Mouse (Mus musculus): ENCODE measurements around the gene Stk10. TPM values are rescaled to one million over a fixed set of nuclear protein-coding genes. Genes with fewer than 3 reads are reported as not detected.

The Stk10 gene
- polyA plus RNA-seq, 1 experiment from 2014 or later = 2.4 TPM

- no peak for DNase-seq (ENCODE audit: low spot score)
- H3K9me3 ChIP-seq (ENCODE audit: control insufficient read depth, low read length) = no peaks in the 10 kb centered on the region
- no peak overlapping the region for H3K27ac ChIP-seq (ENCODE audit: low read depth, low read length)
- H3K27me3 ChIP-seq (ENCODE audit: control insufficient read depth, insufficient read depth, low read length) = no peaks in the 10 kb centered on the region
- 82% methylated on average over 6 of the region's 6 CpGs for WGBS
- no peak for ATAC-seq (ENCODE audit: insufficient read depth, low FRiP score, low TSS enrichment)
- no peak overlapping the region for H3K9ac ChIP-seq (ENCODE audit: low read length)
- H3K36me3 ChIP-seq (ENCODE audit: control insufficient read depth, insufficient read depth, low read length) = no peaks in the 10 kb centered on the region
- peaks cover 7% of the 10 kb centered on the region; the same call in 1 of the 2 replicates for H3K4me1 ChIP-seq (ENCODE audit: control insufficient read depth, insufficient read depth, low read length)
- H3K4me3 ChIP-seq (ENCODE audit: low read depth, low read length) = no peak overlapping the region
- H3K4me2 ChIP-seq (ENCODE audit: low read depth) = no peak overlapping the region
Observed at GRCm38 (mm10) chr11:32627900-32628299, 94.8 kb downstream of the Stk10 start.

GRCm38 (mm10) chr11:32629713-32630211 is 96.7 kb downstream of the Stk10 start:
- Histone ChIP-seq H3K4me1 (ENCODE audit: control insufficient read depth, insufficient read depth, low read length) (no peaks in the 10 kb centered on the region), H3K27ac (ENCODE audit: low read depth, low read length) (no peak overlapping the region), H3K36me3 (ENCODE audit: control insufficient read depth, insufficient read depth, low read length) (no peaks in the 10 kb centered on the region), H3K9me3 (ENCODE audit: control insufficient read depth, low read length) (no peaks in the 10 kb centered on the region), H3K4me2 (ENCODE audit: low read depth) (no peak overlapping the region), H3K9ac (ENCODE audit: low read length) (no peak overlapping the region), H3K27me3 (ENCODE audit: control insufficient read depth, insufficient read depth, low read length) (no peaks in the 10 kb centered on the region), H3K4me3 (ENCODE audit: low read depth, low read length) (no peak overlapping the region)
- DNase-seq (ENCODE audit: low spot score) (no peak), ATAC-seq (ENCODE audit: insufficient read depth, low FRiP score, low TSS enrichment) (no peak)
- 83% methylated on average over 4 of the region's 4 CpGs for WGBS

GRCm38 (mm10) chr11:32632671-32633070 is 99.6 kb downstream of the Stk10 start:
- no peaks in the 10 kb centered on the region for H3K36me3 ChIP-seq (ENCODE audit: control insufficient read depth, insufficient read depth, low read length)
- no peak overlapping the region for H3K4me3 ChIP-seq (ENCODE audit: low read depth, low read length)
- H3K27me3 ChIP-seq (ENCODE audit: control insufficient read depth, insufficient read depth, low read length) = no peaks in the 10 kb centered on the region
- H3K4me1 ChIP-seq (ENCODE audit: control insufficient read depth, insufficient read depth, low read length) = no peaks in the 10 kb centered on the region
- no peak for ATAC-seq (ENCODE audit: insufficient read depth, low FRiP score, low TSS enrichment)
- no peak overlapping the region for H3K9ac ChIP-seq (ENCODE audit: low read length)
- no peaks in the 10 kb centered on the region for H3K9me3 ChIP-seq (ENCODE audit: control insufficient read depth, low read length)
- no peak overlapping the region for H3K27ac ChIP-seq (ENCODE audit: low read depth, low read length)
- WGBS = 97% methylated on average over 5 of the region's 5 CpGs
- DNase-seq (ENCODE audit: low spot score) = no peak
- no peak overlapping the region for H3K4me2 ChIP-seq (ENCODE audit: low read depth)

- Histone ChIP-seq H3K9ac (ENCODE audit: low read length) (no peak overlapping the region), H3K36me3 (ENCODE audit: control insufficient read depth, insufficient read depth, low read length) (no peaks in the 10 kb centered on the region), H3K27ac (ENCODE audit: low read depth, low read length) (no peak overlapping the region), H3K4me2 (ENCODE audit: low read depth) (no peak overlapping the region), H3K4me1 (ENCODE audit: control insufficient read depth, insufficient read depth, low read length) (no peaks in the 10 kb centered on the region), H3K4me3 (ENCODE audit: low read depth, low read length) (no peak overlapping the region), H3K27me3 (ENCODE audit: control insufficient read depth, insufficient read depth, low read length) (no peaks in the 10 kb centered on the region), H3K9me3 (ENCODE audit: control insufficient read depth, low read length) (no peaks in the 10 kb centered on the region)
- 67% methylated on average over 3 of the region's 3 CpGs for WGBS
- ATAC-seq (ENCODE audit: insufficient read depth, low FRiP score, low TSS enrichment) (no peak), DNase-seq (ENCODE audit: low spot score) (no peak)
Observed at GRCm38 (mm10) chr11:32633542-32633941, 100.4 kb downstream of the Stk10 start.

- 86% methylated on average over 2 of the region's 2 CpGs for WGBS
- H3K4me2 ChIP-seq (ENCODE audit: low read depth) = no peak overlapping the region
- no peaks in the 10 kb centered on the region for H3K27me3 ChIP-seq (ENCODE audit: control insufficient read depth, insufficient read depth, low read length)
- no peak for ATAC-seq (ENCODE audit: insufficient read depth, low FRiP score, low TSS enrichment)
- H3K9ac ChIP-seq (ENCODE audit: low read length) = no peak overlapping the region
- no peaks in the 10 kb centered on the region for H3K9me3 ChIP-seq (ENCODE audit: control insufficient read depth, low read length)
- DNase-seq (ENCODE audit: low spot score) = no peak
- no peaks in the 10 kb centered on the region for H3K36me3 ChIP-seq (ENCODE audit: control insufficient read depth, insufficient read depth, low read length)
- H3K4me1 ChIP-seq (ENCODE audit: control insufficient read depth, insufficient read depth, low read length) = no peaks in the 10 kb centered on the region
- no peak overlapping the region for H3K27ac ChIP-seq (ENCODE audit: low read depth, low read length)
- H3K4me3 ChIP-seq (ENCODE audit: low read depth, low read length) = no peak overlapping the region
Observed at GRCm38 (mm10) chr11:32634143-32634542, 101.0 kb downstream of the Stk10 start.

GRCm38 (mm10) chr11:32634842-32635241 is 101.7 kb downstream of the Stk10 start:
- Histone ChIP-seq H3K4me3 (ENCODE audit: low read depth, low read length) (no peak overlapping the region), H3K9ac (ENCODE audit: low read length) (no peak overlapping the region), H3K27ac (ENCODE audit: low read depth, low read length) (no peak overlapping the region), H3K4me2 (ENCODE audit: low read depth) (no peak overlapping the region), H3K36me3 (ENCODE audit: control insufficient read depth, insufficient read depth, low read length) (no peaks in the 10 kb centered on the region), H3K4me1 (ENCODE audit: control insufficient read depth, insufficient read depth, low read length) (no peaks in the 10 kb centered on the region), H3K9me3 (ENCODE audit: control insufficient read depth, low read length) (no peaks in the 10 kb centered on the region), H3K27me3 (ENCODE audit: control insufficient read depth, insufficient read depth, low read length) (no peaks in the 10 kb centered on the region)
- DNase-seq (ENCODE audit: low spot score) (no peak), ATAC-seq (ENCODE audit: insufficient read depth, low FRiP score, low TSS enrichment) (no peak)
- 57% methylated on average over 2 of the region's 2 CpGs for WGBS

- 86% methylated on average over 4 of the region's 4 CpGs for WGBS
- Histone ChIP-seq H3K27ac (ENCODE audit: low read depth, low read length) (no peak overlapping the region), H3K27me3 (ENCODE audit: control insufficient read depth, insufficient read depth, low read length) (no peaks in the 10 kb centered on the region), H3K4me1 (ENCODE audit: control insufficient read depth, insufficient read depth, low read length) (no peaks in the 10 kb centered on the region; the same call in 1 of the 2 replicates), H3K9me3 (ENCODE audit: control insufficient read depth, low read length) (no peaks in the 10 kb centered on the region), H3K9ac (ENCODE audit: low read length) (no peak overlapping the region), H3K4me3 (ENCODE audit: low read depth, low read length) (no peak overlapping the region), H3K36me3 (ENCODE audit: control insufficient read depth, insufficient read depth, low read length) (no peaks in the 10 kb centered on the region), H3K4me2 (ENCODE audit: low read depth) (no peak overlapping the region)
- DNase-seq (ENCODE audit: low spot score) = no peak
- no peak for ATAC-seq (ENCODE audit: insufficient read depth, low FRiP score, low TSS enrichment)
Observed at GRCm38 (mm10) chr11:32636275-32636674, 103.2 kb downstream of the Stk10 start.

GRCm38 (mm10) chr11:32638521-32639255 is 105.6 kb downstream of the Stk10 start:
- H3K27ac ChIP-seq (ENCODE audit: low read depth, low read length) = no peak overlapping the region
- H3K9me3 ChIP-seq (ENCODE audit: control insufficient read depth, low read length) = no peaks in the 10 kb centered on the region
- no peak overlapping the region for H3K4me3 ChIP-seq (ENCODE audit: low read depth, low read length)
- H3K9ac ChIP-seq (ENCODE audit: low read length) = no peak overlapping the region
- ATAC-seq (ENCODE audit: insufficient read depth, low FRiP score, low TSS enrichment) (no peak), DNase-seq (ENCODE audit: low spot score) (no peak)
- no peaks in the 10 kb centered on the region for H3K36me3 ChIP-seq (ENCODE audit: control insufficient read depth, insufficient read depth, low read length)
- 90% methylated on average over 8 of the region's 8 CpGs for WGBS
- peaks cover 4% of the 10 kb centered on the region for H3K4me1 ChIP-seq (ENCODE audit: control insufficient read depth, insufficient read depth, low read length)
- no peaks in the 10 kb centered on the region for H3K27me3 ChIP-seq (ENCODE audit: control insufficient read depth, insufficient read depth, low read length)
- no peak overlapping the region for H3K4me2 ChIP-seq (ENCODE audit: low read depth)

- H3K9ac ChIP-seq (ENCODE audit: low read length) = no peak overlapping the region
- ATAC-seq (ENCODE audit: insufficient read depth, low FRiP score, low TSS enrichment) = no peak
- H3K4me1 ChIP-seq (ENCODE audit: control insufficient read depth, insufficient read depth, low read length) = peaks cover 10% of the 10 kb centered on the region
- no peak overlapping the region for H3K4me3 ChIP-seq (ENCODE audit: low read depth, low read length)
- DNase-seq (ENCODE audit: low spot score) = no peak
- WGBS = 91% methylated on average over 4 of the region's 4 CpGs
- H3K9me3 ChIP-seq (ENCODE audit: control insufficient read depth, low read length) = no peaks in the 10 kb centered on the region
- no peak overlapping the region for H3K4me2 ChIP-seq (ENCODE audit: low read depth)
- H3K36me3 ChIP-seq (ENCODE audit: control insufficient read depth, insufficient read depth, low read length) = no peaks in the 10 kb centered on the region
- no peak overlapping the region for H3K27ac ChIP-seq (ENCODE audit: low read depth, low read length)
- H3K27me3 ChIP-seq (ENCODE audit: control insufficient read depth, insufficient read depth, low read length) = no peaks in the 10 kb centered on the region
Observed at GRCm38 (mm10) chr11:32640617-32641016, 107.5 kb downstream of the Stk10 start.

Measured in neural tube, embryonic 11.5 days (tissue).